Mouse (Mus musculus) testis, adult 2 months (tissue): Measurements from ENCODE around the gene Shc3. TPM values are rescaled to one million over a fixed set of nuclear protein-coding genes. Genes with fewer than 3 reads are reported as not detected.

ENCODE experiments used
- H3K27ac ChIP-seq: fragments of 200-500 bp; 2 replicates; pipeline ENCODE4 v1.5.1; 2012; ENCODE audit warnings: low read depth, low read length; ENCODE audit not compliant: control insufficient read depth, insufficient read depth
- H3K27me3 ChIP-seq: fragments of 200-500 bp; 2 replicates; pipeline ENCODE4 v1.6.1; 2012; ENCODE audit warnings: mild to moderate bottlenecking, low read length, moderate library complexity; ENCODE audit not compliant: control insufficient read depth, insufficient read depth
- H3K36me3 ChIP-seq: fragments of 200-500 bp; 2 replicates; pipeline ENCODE4 v1.6.1; 2012; ENCODE audit warnings: mild to moderate bottlenecking, low read length; ENCODE audit not compliant: control insufficient read depth, insufficient read depth
- H3K4me1 ChIP-seq: fragments of 200-500 bp; 2 replicates; pipeline ENCODE4 v1.6.1; 2012; ENCODE audit warnings: low read length; ENCODE audit not compliant: control insufficient read depth, insufficient read depth
- H3K4me3 ChIP-seq: fragments of 200-500 bp; 2 replicates; pipeline ENCODE4 v1.5.1; 2012; ENCODE audit warnings: low read depth, mild to moderate bottlenecking, low read length, moderate library complexity, mixed read lengths; ENCODE audit not compliant: control insufficient read depth
- CTCF ChIP-seq: fragments of 200-500 bp; IDR thresholded peaks from 2 replicates; pipeline ENCODE4 v1.5.1; 2012; ENCODE audit warnings: low read depth, mild to moderate bottlenecking, inconsistent platforms, low read length, moderate library complexity; ENCODE audit not compliant: control insufficient read depth, insufficient read depth, insufficient replicate concordance
- POLR2A ChIP-seq: fragments of 200-500 bp; IDR thresholded peaks from 2 replicates; pipeline ENCODE4 v1.6.1; 2012; ENCODE audit warnings: low read depth, mild to moderate bottlenecking, inconsistent platforms, low read length, moderate library complexity; ENCODE audit not compliant: control insufficient read depth
- polyA plus RNA-seq: library from polyadenylated mRNA; depleted of rRNA; stranded (reverse); fragments of >200 nt; gene quantifications from 2 replicates; pipeline ENCODE4 v1.2.3, GENCODE M21; 2012

Gene Shc3
- polyA plus RNA-seq, 1 experiment: 1.9 TPM

- TF ChIP-seq POLR2A: no peak
- no peaks in the 10 kb centered on the region for H3K36me3 ChIP-seq
- 0 out of 2 replicates have a peak, but pooled peaks cover 2% of the 10 kb centered on the region for H3K4me1 ChIP-seq
- no peaks in the 10 kb centered on the region for H3K27me3 ChIP-seq
- H3K27ac ChIP-seq: no peak overlapping the region
- no peak overlapping the region for H3K4me3 ChIP-seq
Observed at GRCm38 (mm10) chr13:51425662-51426443, 143.4 kb downstream of the Shc3 start.

GRCm38 (mm10) chr13:51424647-51425046 is 144.6 kb downstream of the Shc3 start:
- Histone ChIP-seq H3K27ac (no peak overlapping the region), H3K36me3 (no peaks in the 10 kb centered on the region), H3K4me1 (0 out of 2 replicates have a peak, but pooled peaks cover 2% of the 10 kb centered on the region), H3K4me3 (no peak overlapping the region), H3K27me3 (no peaks in the 10 kb centered on the region)
- TF ChIP-seq POLR2A (no peak), CTCF (peak; percentile 60; the same call in 1 of the 2 replicates)

- H3K4me3 ChIP-seq: no peak overlapping the region
- H3K36me3 ChIP-seq: no peaks in the 10 kb centered on the region
- no peaks in the 10 kb centered on the region for H3K27me3 ChIP-seq
- H3K27ac ChIP-seq: no peak overlapping the region
- peaks cover 10% of the 10 kb centered on the region for H3K4me1 ChIP-seq
- TF ChIP-seq POLR2A (no peak), CTCF (no peak)
Observed at GRCm38 (mm10) chr13:51423647-51424046, 145.6 kb downstream of the Shc3 start.

GRCm38 (mm10) chr13:51420861-51421260 is 148.4 kb downstream of the Shc3 start:
- Histone ChIP-seq H3K4me1 (peaks cover 17% of the 10 kb centered on the region), H3K27me3 (no peaks in the 10 kb centered on the region), H3K4me3 (peak overlapping the region; percentile 12), H3K27ac (no peak overlapping the region), H3K36me3 (no peaks in the 10 kb centered on the region)
- TF ChIP-seq POLR2A (no peak), CTCF (no peak)

- H3K27ac ChIP-seq: no peak overlapping the region
- peaks cover 17% of the 10 kb centered on the region for H3K4me1 ChIP-seq
- TF ChIP-seq POLR2A (no peak), CTCF (no peak)
- H3K4me3 ChIP-seq: peak overlapping the region; percentile 81
- H3K36me3 ChIP-seq: no peaks in the 10 kb centered on the region
- H3K27me3 ChIP-seq: no peaks in the 10 kb centered on the region
Observed at GRCm38 (mm10) chr13:51419501-51419900, 149.7 kb downstream of the Shc3 start.

GRCm38 (mm10) chr13:51418942-51419451 is 150.2 kb downstream of the Shc3 start:
- H3K4me1 ChIP-seq: peaks cover 17% of the 10 kb centered on the region
- no peak overlapping the region for H3K27ac ChIP-seq
- peak overlapping the region; percentile 81 for H3K4me3 ChIP-seq
- no peak for TF ChIP-seq POLR2A
- TF ChIP-seq CTCF: no peak
- H3K27me3 ChIP-seq: no peaks in the 10 kb centered on the region
- H3K36me3 ChIP-seq: no peaks in the 10 kb centered on the region

GRCm38 (mm10) chr13:51418268-51418941 is 150.8 kb downstream of the Shc3 start:
- H3K27ac ChIP-seq: no peak overlapping the region
- TF ChIP-seq CTCF: peak; percentile 90
- TF ChIP-seq POLR2A: peak; percentile 37; the same call in 1 of the 2 replicates
- no peaks in the 10 kb centered on the region for H3K36me3 ChIP-seq
- H3K4me1 ChIP-seq: peaks cover 17% of the 10 kb centered on the region
- no peaks in the 10 kb centered on the region for H3K27me3 ChIP-seq
- peak overlapping the region; percentile 81 for H3K4me3 ChIP-seq
